Mouse (Mus musculus) heart, postnatal 0 days (tissue): ENCODE results near the gene Ppp1r9a.

ENCODE experiments used
- CTCF ChIP-seq: IDR thresholded peaks from 2 replicates; pipeline ENCODE4 v1.5.1; 2016; ENCODE audit warnings: antibody characterized with exemption, control low read depth, low read depth
- EP300 ChIP-seq: IDR thresholded peaks from 2 replicates; pipeline ENCODE4 v1.6.1; 2016; ENCODE audit warnings: antibody characterized with exemption, low read depth

DNA sequence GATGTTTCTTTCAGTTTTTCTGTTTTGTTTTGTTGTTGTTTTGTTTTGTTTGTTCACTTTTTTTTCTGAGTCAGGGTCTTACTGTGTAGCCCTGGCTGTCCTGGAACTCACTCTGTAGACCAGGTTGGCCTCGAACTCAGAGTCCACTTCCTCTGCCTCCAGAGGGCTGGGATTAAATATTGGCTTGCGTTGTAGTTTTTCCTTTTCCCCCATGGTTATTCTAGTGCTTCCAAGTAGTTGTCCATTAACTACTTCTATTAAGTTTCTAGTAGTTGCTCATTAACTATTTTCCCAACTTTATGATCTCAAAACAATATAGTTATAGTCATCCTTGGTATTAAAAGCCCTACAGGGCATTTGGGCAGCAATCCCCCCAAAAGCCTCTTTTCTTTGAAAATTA, 41.1 kb downstream of the Ppp1r9a start:
- TF ChIP-seq CTCF = no peak
- no peak for TF ChIP-seq EP300
